Comparison of ENCODE assay signal across 9 mouse cellular contexts in the genomic region with DNA sequence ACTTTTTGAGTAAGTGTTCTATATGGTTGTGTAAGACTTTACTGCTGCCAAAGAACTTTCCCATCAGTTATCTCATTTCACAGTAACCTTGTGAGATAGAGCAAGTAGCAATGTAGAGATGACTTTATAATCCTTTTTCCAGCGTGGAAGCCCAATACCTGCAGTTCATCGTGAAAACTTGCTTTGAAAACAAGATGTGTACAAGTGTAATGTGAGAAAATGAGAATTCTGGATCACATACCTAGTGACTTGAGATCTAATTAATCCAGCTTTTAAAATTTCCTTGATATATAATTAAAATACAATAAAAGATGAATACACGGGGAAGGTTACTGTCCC. TPM values are rescaled to one million over a fixed set of nuclear protein-coding genes. Genes with fewer than 3 reads are reported as not detected.
A peak's percentile ranks its signal among the peaks of the same experiment; 100 is the strongest.
DNase-seq lines count a peak whose midpoint lies in the region; ATAC-seq and TF ChIP-seq lines count a peak whose summit lies in the region.
"Had no signal": no experiment of that assay in that cellular context is flagged by ENCODE, and none has a peak within 500 bp of the region (broad histone marks: within the 10 kb centered on the region; RNA-seq: fewer than 3 reads in every experiment).

No protein-coding gene starts in this region.

- H3K27ac ChIP-seq in heart, adult 2 months, result peak overlapping the region; percentile 99
- H3K27ac ChIP-seq in testis, adult 2 months (ENCODE audit: control insufficient read depth, insufficient read depth, low read depth, low read length), result no peak overlapping the region
- H3K27ac ChIP-seq in liver, embryonic 12.5 days, result 0 out of 2 replicates have a peak overlapping the region, but pooled peaks have one; percentile 92

- H3K4me3 ChIP-seq in heart, adult 2 months, result peak overlapping the region; percentile 97
- H3K4me3 ChIP-seq in testis, adult 2 months (ENCODE audit: control insufficient read depth, low read depth, low read length), result peak overlapping the region; percentile 65
- H3K4me3 ChIP-seq in liver, embryonic 12.5 days, result peak overlapping the region; percentile 97

- H3K36me3 ChIP-seq in heart, adult 2 months (ENCODE audit: control insufficient read depth, insufficient read depth, low read length), result peaks cover 18% of the 10 kb centered on the region
- no peaks in the 10 kb centered on the region for H3K36me3 ChIP-seq in testis, adult 2 months (ENCODE audit: control insufficient read depth, insufficient read depth, low read length)
- no peaks in the 10 kb centered on the region for H3K36me3 ChIP-seq in liver, embryonic 12.5 days

- H3K9ac ChIP-seq in heart, adult 2 months (ENCODE audit: low read depth, low read length), result no peak overlapping the region
- H3K9ac ChIP-seq in liver, embryonic 12.5 days, result peak overlapping the region; percentile 98

- intact Hi-C loops in heart, adult 2 months (cut with DNase I), result loop anchor here (5.0 kb wide), 1 partner anchor 1023 kb away; a partner anchor contains a TSS
- intact Hi-C loops in heart, postnatal 14 days (cut with DNase I), result loop anchor here (5.0 kb wide), 1 partner anchor 83 kb away; a partner anchor contains a TSS
- intact Hi-C loops in left cerebral cortex, postnatal 36 days (cut with DNase I), result loop anchor here (2.0 kb wide), 1 partner anchor 83 kb away; a partner anchor contains a TSS

- H3K9me3 ChIP-seq in liver, embryonic 12.5 days (replicated peaks), result no peaks in the 10 kb centered on the region

- ATAC-seq in liver, embryonic 12.5 days, result no peak

- H3K4me1 ChIP-seq in heart, adult 2 months (ENCODE audit: control insufficient read depth, insufficient read depth, low read length), result peaks cover 9% of the 10 kb centered on the region
- H3K4me1 ChIP-seq in testis, adult 2 months (ENCODE audit: control insufficient read depth, insufficient read depth, low read length), result no peaks in the 10 kb centered on the region; the same call in 1 of the 2 replicates
- peaks cover 43% of the 10 kb centered on the region for H3K4me1 ChIP-seq in liver, embryonic 12.5 days

- peak overlapping the region; percentile 75 for H3K4me2 ChIP-seq in liver, embryonic 12.5 days

- no peak for TF ChIP-seq CTCF in heart, adult 2 months (IDR thresholded peaks at IDR 0.05)
- no peak for TF ChIP-seq CTCF in testis, adult 2 months (IDR thresholded peaks at IDR 0.05; ENCODE audit: control insufficient read depth, insufficient read depth, insufficient replicate concordance, low read depth, low read length)

- TF ChIP-seq POLR2A in heart, adult 2 months (IDR thresholded peaks at IDR 0.05; ENCODE audit: insufficient read depth, low read depth, low read length), result no peak
- no peak for TF ChIP-seq POLR2A in testis, adult 2 months (IDR thresholded peaks at IDR 0.05; ENCODE audit: control insufficient read depth, low read depth, low read length)

- no peak for DNase-seq in heart, adult 2 months
- DNase-seq in heart, postnatal 14 days, result no peak
- DNase-seq in testis, postnatal 14 days (ENCODE audit: low spot score), result no peak
- DNase-seq in frontal cortex, postnatal 36 days (ENCODE audit: low spot score in 2 of 2), result no peak
- no peak for DNase-seq in left cerebral cortex, postnatal 36 days (ENCODE audit: low spot score in 2 of 2)
- DNase-seq in cerebellum, postnatal 14 days, result no peak
- DNase-seq: kidney, postnatal 25 days had no signal

- no peak for TF ChIP-seq EP300 in heart, adult 2 months (IDR thresholded peaks at IDR 0.05; ENCODE audit: insufficient read depth, low read depth, low read length)

- peaks cover 5% of the 10 kb centered on the region for H3K79me2 ChIP-seq in heart, adult 2 months (replicated peaks; ENCODE audit: control insufficient read depth, insufficient read depth, low read length)

- 36% methylated on average over 3 of the region's 3 CpGs for WGBS in heart, adult 2 months
- 51% methylated on average over 3 of the region's 3 CpGs for WGBS in liver, embryonic 12.5 days (ENCODE audit: insufficient replicate concordance)

- no peaks in the 10 kb centered on the region for H3K27me3 ChIP-seq in heart, adult 2 months (ENCODE audit: control insufficient read depth, insufficient read depth, low read length)
- no peaks in the 10 kb centered on the region for H3K27me3 ChIP-seq in testis, adult 2 months (ENCODE audit: control insufficient read depth, insufficient read depth, low read length)
- no peaks in the 10 kb centered on the region for H3K27me3 ChIP-seq in liver, embryonic 12.5 days (replicated peaks)

RNA-seq across cellular contexts. Expression of a gene that starts 1.7 kb away (rescaled TPM):
- 10 to 100 TPM; 30.4 to 42.9 TPM for total RNA-seq in heart, adult 2 months (2021)
- 4.8 and 11.4 TPM in 2 replicates for polyA plus RNA-seq in heart, adult 2 months (2012; rRNA removed)
- 10 to 100 TPM; 31.7 to 33.8 TPM for total RNA-seq in heart, postnatal 14 days (2021)
- polyA plus RNA-seq in testis, adult 2 months (2012; rRNA removed), result 8.1 and 9.8 TPM in 2 replicates
- polyA plus RNA-seq in liver, embryonic 12.5 days (2016; fragmentation: Nextera tagmentation; extraction: Ambion mirVana), result 5.5 and 5.9 TPM in 2 replicates
- total RNA-seq in left cerebral cortex, postnatal 36 days (2021), result 10 to 100 TPM; 37.0 to 40.2 TPM
